Mouse (Mus musculus): ENCODE measurements around the gene Nbea. TPM values are rescaled to one million over a fixed set of nuclear protein-coding genes. Genes with fewer than 3 reads are reported as not detected.

Gene Nbea
- polyA plus RNA-seq, 1 experiment = 3.4 TPM

- Histone ChIP-seq H3K4me1 (ENCODE audit: control insufficient read depth, insufficient read depth, insufficient read length, low read length) (peaks cover 2% of the 10 kb centered on the region; the same call in 1 of the 2 replicates), H3K4me3 (ENCODE audit: insufficient read depth, low read depth, low read length) (no peak overlapping the region), H3K27ac (replicated peaks; ENCODE audit: low read depth, low read length) (no peak overlapping the region)
Observed at GRCm38 (mm10) chr3:55587434-55587971, 596.0 kb downstream of the Nbea start.
